Mouse (Mus musculus) kidney, adult 2 months (tissue): ENCODE measurements at regions not wholly inside any gene's neighbourhood (a gene's known extent, or its start where the extent isn't known, plus 50 kb on each side); places are given as distances from the start of the nearest gene placed in this dataset.

Experiments
- CTCF ChIP-seq: fragments of 200-500 bp; conservative IDR thresholded peaks from 2 replicates; pipeline ENCODE4 v1.5.1; 2011; ENCODE audit warnings: low read depth, mild to moderate bottlenecking, control low read depth, low read length, moderate library complexity, mixed read lengths; ENCODE audit not compliant: insufficient read depth, insufficient read length
- POLR2A ChIP-seq: fragments of 200-500 bp; IDR thresholded peaks from one replicate; pipeline ENCODE4 v1.6.1; 2011; ENCODE audit warnings: low read depth, low read length, control low read depth

- TF ChIP-seq CTCF (no peak), POLR2A (no peak)
Measured at GRCm38 (mm10) chr4:131350268-131350667, 406.1 kb downstream of the Matn1 start.
